Mouse (Mus musculus): ENCODE results near the gene Daam1. TPM values are rescaled to one million over a fixed set of nuclear protein-coding genes. Genes with fewer than 3 reads are reported as not detected.

Daam1 gene
- total RNA-seq, 2 experiments from 2014 or later, result 77.3 to 83.6 TPM

- no peak for DNase-seq (ENCODE audit: low spot score in 2 of 2)
These were observed 200.9 kb downstream of the Daam1 start for GRCm38 (mm10) chr12:72031794-72032193.

GRCm38 (mm10) chr12:72036097-72036661, 205.3 kb downstream of the Daam1 start:
- no peak for DNase-seq (ENCODE audit: low spot score in 2 of 2)

GRCm38 (mm10) chr12:72037049-72037448, 206.2 kb downstream of the Daam1 start:
- DNase-seq (ENCODE audit: low spot score in 2 of 2), result no peak

GRCm38 (mm10) chr12:72038866-72039265, 208.0 kb downstream of the Daam1 start:
- DNase-seq (ENCODE audit: low spot score in 2 of 2), result no peak

GRCm38 (mm10) chr12:72039501-72039900, 208.6 kb downstream of the Daam1 start:
- no peak for DNase-seq (ENCODE audit: low spot score in 2 of 2)

- DNase-seq (ENCODE audit: low spot score in 2 of 2), result no peak
These were observed 210.4 kb downstream of the Daam1 start for GRCm38 (mm10) chr12:72041238-72041637.

Other genes starting within 250 kb of the Daam1 start
- 10 to 100 TPM; 13.5 to 13.8 TPM for gene Gpr135, start 240.0 kb downstream of the Daam1 start, total RNA-seq (2021)